Mouse (Mus musculus) hindbrain, postnatal 0 days (tissue): Measurements from ENCODE around the gene Rhbg. TPM values are rescaled to one million over a fixed set of nuclear protein-coding genes. Genes with fewer than 3 reads are reported as not detected.
A peak's percentile ranks its signal among the peaks of the same experiment; 100 is the strongest.

ENCODE experiments used
- ATAC-seq: fragments of 200-750 bp; cut with Nextera tagmentation; 2 replicates; pipeline ENCODE4 v1.8.0; 2017; ENCODE audit warnings: mild to moderate bottlenecking, moderate TSS enrichment, moderate library complexity
- DNase-seq: peaks from one replicate; pipeline ENCODE4 v3.0.0-alpha.2; 2015; ENCODE audit warnings: low spot score
- H3K27ac ChIP-seq: fragments of 300-500 bp; sonication (generic); 2 replicates; pipeline ENCODE4 v1.5.1; 2014; ENCODE audit warnings: mild to moderate bottlenecking
- H3K27me3 ChIP-seq: fragments of 300-500 bp; sonication (generic); 2 replicates; pipeline ENCODE4 v1.6.1; 2014; ENCODE audit warnings: low read length, mixed read lengths; ENCODE audit not compliant: insufficient read depth
- H3K36me3 ChIP-seq: fragments of 300-500 bp; sonication (generic); 2 replicates; pipeline ENCODE4 v1.6.1; 2014; ENCODE audit warnings: low read length, mixed read lengths; ENCODE audit not compliant: insufficient read depth
- H3K4me1 ChIP-seq: fragments of 300-500 bp; sonication (generic); 2 replicates; pipeline ENCODE4 v1.6.1; 2014; ENCODE audit warnings: antibody characterized with exemption, low read length, mixed read lengths; ENCODE audit not compliant: insufficient read depth
- H3K4me2 ChIP-seq: fragments of 300-500 bp; sonication (generic); 2 replicates; pipeline ENCODE4 v1.6.1; 2014; ENCODE audit warnings: low read depth, mild to moderate bottlenecking, low read length, moderate library complexity, mixed read lengths
- H3K4me3 ChIP-seq: fragments of 300-500 bp; sonication (generic); 2 replicates; pipeline ENCODE4 v1.5.1; 2014; ENCODE audit warnings: low read length
- H3K9ac ChIP-seq: fragments of 300-500 bp; sonication (generic); replicated peaks from 2 replicates; pipeline ENCODE4 v1.6.1; 2014; ENCODE audit warnings: mild to moderate bottlenecking, low read length, moderate library complexity, mixed read lengths
- H3K9me3 ChIP-seq: fragments of 300-500 bp; sonication (generic); 2 replicates; pipeline ENCODE4 v1.6.1; 2016; ENCODE audit warnings: low read length, mixed read lengths
- CTCF ChIP-seq: IDR thresholded peaks from 2 replicates; pipeline ENCODE4 v1.5.1; 2016; ENCODE audit warnings: antibody characterized with exemption, control low read depth, low read depth
- WGBS: fragments of 180-500 bp; shearing (Covaris S2); extraction: QIAGEN DNeasy Blood & Tissue Kit; methylation state at CpG from one replicate; pipeline ENCODE4 v1.1.7; 2014; 5-methylcytosine and 5-hydroxymethylcytosine counted together
- polyA plus RNA-seq: library from polyadenylated mRNA; unstranded; fragments of >200 nt; fragmentation: Nextera tagmentation; extraction: Ambion mirVana; gene quantifications from 2 replicates; pipeline ENCODE4 v1.2.1, GENCODE M21; 2015
- total RNA-seq: library from RNA; depleted of rRNA; stranded (reverse); fragments of >200 nt; gene quantifications from 2 replicates; pipeline ENCODE4 v1.2.3, GENCODE M21; 2014

Rhbg gene
- total and polyA plus RNA-seq, 2 experiments from 2014 or later = 0.43 to 0.94 TPM

DNA sequence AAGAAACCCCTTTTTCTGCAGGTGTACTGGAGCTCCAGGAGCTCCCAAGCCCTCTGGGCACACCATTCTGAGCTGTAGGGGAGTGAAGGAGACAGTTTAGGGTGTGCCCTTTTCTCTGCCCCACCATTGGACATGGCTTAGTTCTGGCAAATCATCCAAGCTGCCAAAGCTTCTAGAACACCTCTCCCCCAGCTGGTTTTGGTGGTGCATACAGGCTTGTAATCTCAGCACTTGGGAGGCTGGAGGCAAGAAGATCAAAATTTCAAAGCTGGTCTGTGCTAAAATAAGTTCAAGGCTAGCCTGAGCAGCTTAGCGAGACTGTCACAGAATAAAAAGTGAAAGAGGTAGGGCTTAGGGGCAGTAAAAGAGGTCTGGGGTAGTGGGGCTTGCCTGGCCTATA lies 42.2 kb downstream of the Rhbg start:
- Histone ChIP-seq H3K27me3 (0 out of 2 replicates have a peak, but pooled peaks cover 4% of the 10 kb centered on the region), H3K9ac (peak overlapping the region; percentile 81), H3K4me2 (peak overlapping the region; percentile 66), H3K36me3 (no peaks in the 10 kb centered on the region), H3K9me3 (no peaks in the 10 kb centered on the region), H3K27ac (peak overlapping the region; percentile 94), H3K4me1 (peaks cover 22% of the 10 kb centered on the region; the same call in 1 of the 2 replicates), H3K4me3 (peak overlapping the region; percentile 57)
- no peak for ATAC-seq
- no peak for TF ChIP-seq CTCF
- peak; percentile 53 for DNase-seq
- WGBS = 16% methylated on average over 1 of the region's 1 CpGs

DNA sequence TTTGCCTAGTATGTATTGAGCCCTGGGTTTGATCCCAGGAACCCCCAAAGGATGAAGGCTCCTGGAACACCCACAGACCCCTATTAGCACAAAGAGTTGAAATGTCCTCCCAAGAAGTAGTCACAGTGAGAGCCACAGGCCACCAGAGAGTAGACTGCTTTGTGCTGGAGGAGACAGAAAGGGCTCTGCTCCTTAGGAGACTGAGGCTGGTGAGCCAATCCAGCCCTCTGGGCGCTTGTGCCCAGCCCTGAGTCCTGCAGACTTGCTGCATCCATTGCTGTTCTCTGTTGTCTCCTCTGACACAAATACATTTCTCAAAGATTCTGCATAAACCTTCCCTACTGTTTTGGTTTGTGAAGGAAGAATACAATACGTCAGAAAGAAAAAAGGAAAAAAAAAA lies 43.6 kb downstream of the Rhbg start:
- Histone ChIP-seq H3K9ac (peak overlapping the region; percentile 81), H3K4me1 (peaks cover 24% of the 10 kb centered on the region), H3K36me3 (no peaks in the 10 kb centered on the region), H3K27me3 (0 out of 2 replicates have a peak, but pooled peaks cover 4% of the 10 kb centered on the region), H3K27ac (peak overlapping the region; percentile 94), H3K9me3 (no peaks in the 10 kb centered on the region), H3K4me3 (peak overlapping the region; percentile 57), H3K4me2 (peak overlapping the region; percentile 66)
- DNase-seq = peak; percentile 2
- TF ChIP-seq CTCF = no peak
- ATAC-seq = no peak
- 10% methylated on average over 2 of the region's 2 CpGs for WGBS

DNA sequence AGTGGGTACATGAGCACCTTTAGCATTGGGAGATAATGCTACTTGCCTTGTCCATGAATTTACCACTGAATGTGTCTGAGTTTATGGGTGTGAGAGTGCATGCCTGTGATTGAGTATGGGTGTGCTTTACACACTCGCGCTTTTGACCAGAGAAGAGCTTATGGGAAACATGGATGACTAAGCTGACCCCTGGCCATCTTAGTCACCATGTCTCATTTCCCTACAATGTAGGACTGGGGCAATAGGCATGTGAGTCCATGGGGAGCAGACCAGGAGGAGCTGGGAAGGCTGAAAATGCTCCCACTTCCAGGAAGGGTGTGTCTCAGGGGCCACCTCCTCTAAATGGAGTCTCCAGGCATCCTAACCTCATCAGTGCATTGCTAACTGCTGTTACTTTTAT lies 44.4 kb downstream of the Rhbg start:
- Histone ChIP-seq H3K4me1 (peaks cover 26% of the 10 kb centered on the region), H3K4me2 (peak overlapping the region; percentile 66), H3K9me3 (no peaks in the 10 kb centered on the region), H3K36me3 (no peaks in the 10 kb centered on the region), H3K27me3 (0 out of 2 replicates have a peak, but pooled peaks cover 4% of the 10 kb centered on the region), H3K4me3 (peak overlapping the region; percentile 57), H3K27ac (peak overlapping the region; percentile 94), H3K9ac (peak overlapping the region; percentile 81)
- no peak for ATAC-seq
- TF ChIP-seq CTCF = no peak
- WGBS = 8% methylated on average over 2 of the region's 2 CpGs
- DNase-seq = peak; percentile 3

DNA sequence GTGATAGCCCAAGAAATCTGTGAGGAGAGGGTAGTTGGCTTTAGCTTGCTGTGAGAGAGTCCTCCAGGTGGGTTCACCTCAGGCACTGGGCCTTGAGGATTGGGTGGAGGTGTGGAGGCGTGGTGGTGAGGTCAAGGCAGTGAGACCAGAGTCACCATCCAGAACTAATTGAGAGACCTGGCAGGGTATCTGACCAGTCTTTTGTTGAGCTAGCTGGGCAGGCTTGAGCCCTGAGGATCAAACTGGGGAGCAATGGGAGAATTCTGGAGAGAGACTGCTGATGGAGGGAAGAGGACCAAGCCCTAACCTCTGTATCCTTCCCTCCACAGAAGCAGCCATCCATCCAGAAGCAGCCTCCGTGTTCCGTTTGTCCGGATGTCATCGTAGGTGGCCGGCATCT lies 45.2 kb downstream of the Rhbg start:
- Histone ChIP-seq H3K4me1 (peaks cover 34% of the 10 kb centered on the region), H3K4me2 (peak overlapping the region; percentile 66), H3K27ac (peak overlapping the region; percentile 94), H3K9me3 (no peaks in the 10 kb centered on the region), H3K9ac (peak overlapping the region; percentile 81), H3K4me3 (peak overlapping the region; percentile 57), H3K27me3 (0 out of 2 replicates have a peak, but pooled peaks cover 4% of the 10 kb centered on the region), H3K36me3 (no peaks in the 10 kb centered on the region)
- WGBS = 1% methylated on average over 6 of the region's 6 CpGs
- DNase-seq = peak; percentile 9
- no peak for TF ChIP-seq CTCF
- no peak for ATAC-seq

DNA sequence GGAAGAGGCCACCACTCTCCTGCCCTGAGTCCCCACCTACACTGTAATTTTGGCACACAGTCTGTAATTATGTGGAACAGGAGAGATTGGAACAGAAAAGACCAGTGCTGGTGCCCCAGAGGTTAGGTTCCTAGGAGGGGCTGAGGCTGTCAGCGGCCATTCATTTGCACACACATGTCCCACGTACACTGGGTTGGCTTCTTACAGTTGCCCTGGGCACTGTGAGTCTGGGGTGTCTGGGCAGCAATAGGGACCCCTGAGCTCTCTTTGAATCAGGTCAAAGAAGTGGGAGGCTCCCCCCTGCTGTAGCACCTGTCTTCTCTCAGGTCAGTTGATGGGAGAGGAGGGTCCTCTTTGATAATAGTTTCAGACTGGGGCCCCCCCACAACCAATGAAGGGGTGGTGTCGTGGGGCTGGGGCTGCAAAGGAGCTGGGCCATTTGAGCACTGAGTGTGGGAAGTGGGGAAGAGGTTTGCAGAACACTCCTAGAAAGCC lies 46.2 kb downstream of the Rhbg start:
- H3K4me2 ChIP-seq = peak overlapping the region; percentile 66
- peak overlapping the region; percentile 81 for H3K9ac ChIP-seq
- no peaks in the 10 kb centered on the region for H3K9me3 ChIP-seq
- H3K27ac ChIP-seq = peak overlapping the region; percentile 94
- 0 out of 2 replicates have a peak, but pooled peaks cover 4% of the 10 kb centered on the region for H3K27me3 ChIP-seq
- TF ChIP-seq CTCF = no peak
- H3K36me3 ChIP-seq = no peaks in the 10 kb centered on the region
- H3K4me3 ChIP-seq = peak overlapping the region; percentile 57
- peaks cover 40% of the 10 kb centered on the region for H3K4me1 ChIP-seq
- 3% methylated on average over 3 of the region's 3 CpGs for WGBS
- DNase-seq (peak; percentile 37), ATAC-seq (no peak)

DNA sequence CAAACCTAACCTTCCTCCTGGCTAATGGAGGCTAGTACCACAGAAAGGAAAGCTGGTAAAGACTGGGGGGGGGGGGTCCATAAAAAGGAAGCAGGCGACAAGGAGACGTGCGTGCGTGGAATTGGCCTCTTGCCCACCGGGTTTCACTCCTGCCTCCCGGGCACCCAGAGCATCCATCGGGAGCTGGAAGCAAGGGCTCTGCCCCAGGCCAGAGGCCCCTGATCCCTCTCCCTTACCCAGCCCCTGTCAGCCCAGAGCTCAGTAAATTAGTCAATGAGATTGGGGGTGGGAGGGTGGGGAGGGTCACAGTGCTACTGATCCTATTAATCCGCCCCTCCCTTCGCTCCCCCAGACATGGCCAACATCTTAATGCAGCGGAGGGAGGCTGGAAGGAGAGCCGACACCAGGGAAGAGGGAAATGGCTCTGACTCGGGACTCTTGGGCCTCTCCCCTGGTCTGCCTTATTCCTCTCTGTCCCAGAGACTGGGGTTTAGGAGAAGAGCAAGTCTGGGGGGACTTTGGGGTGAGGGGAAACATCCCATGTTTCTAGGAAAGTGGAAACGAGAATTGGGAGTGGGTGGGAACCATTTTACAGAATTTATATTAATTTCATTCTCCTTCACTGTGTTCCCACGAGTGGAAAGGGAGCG lies 46.9 kb downstream of the Rhbg start:
- ATAC-seq (no peak), DNase-seq (peak; percentile 71)
- Histone ChIP-seq H3K27me3 (0 out of 2 replicates have a peak, but pooled peaks cover 4% of the 10 kb centered on the region), H3K27ac (peak overlapping the region; percentile 94), H3K4me2 (peak overlapping the region; percentile 66), H3K4me3 (peak overlapping the region; percentile 57), H3K9me3 (no peaks in the 10 kb centered on the region), H3K9ac (peak overlapping the region; percentile 81), H3K36me3 (no peaks in the 10 kb centered on the region), H3K4me1 (peaks cover 41% of the 10 kb centered on the region)
- no peak for TF ChIP-seq CTCF
- 1% methylated on average over 14 of the region's 15 CpGs for WGBS

DNA sequence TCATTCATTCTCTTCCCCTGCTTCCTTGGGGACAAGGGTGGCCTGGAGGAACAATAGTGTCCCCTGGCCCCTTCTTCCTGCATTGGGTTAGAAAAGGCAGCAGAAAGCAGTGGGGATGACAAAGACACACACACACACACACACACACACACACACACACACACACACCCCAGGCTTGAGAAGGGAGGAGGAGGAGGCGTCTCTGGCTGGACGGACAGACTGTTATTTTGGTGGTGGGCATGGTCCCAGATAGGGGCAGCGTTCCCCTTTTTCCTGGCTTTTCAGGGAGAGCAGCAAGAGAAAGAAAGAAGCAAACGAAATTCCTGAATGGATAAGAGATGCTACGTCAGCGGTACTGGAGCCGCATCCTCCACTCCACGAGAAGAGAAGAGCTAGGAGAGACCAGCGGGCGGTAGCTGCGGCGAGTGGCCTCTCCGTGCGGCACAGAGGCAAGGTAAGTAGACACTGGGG lies 47.6 kb downstream of the Rhbg start:
- Histone ChIP-seq H3K36me3 (no peaks in the 10 kb centered on the region), H3K4me3 (peak overlapping the region; percentile 57), H3K4me2 (peak overlapping the region; percentile 66), H3K27ac (peak overlapping the region; percentile 94), H3K27me3 (no peaks in the 10 kb centered on the region), H3K9me3 (no peaks in the 10 kb centered on the region), H3K4me1 (peaks cover 44% of the 10 kb centered on the region), H3K9ac (peak overlapping the region; percentile 81)
- under 1% methylated on average over 14 of the region's 14 CpGs for WGBS
- no peak for TF ChIP-seq CTCF
- ATAC-seq (peak; percentile 33), DNase-seq (peak; percentile 81)
